Mouse (Mus musculus) forebrain, embryonic 16.5 days (tissue): Measurements from ENCODE around the gene Taf1d. TPM values are rescaled to one million over a fixed set of nuclear protein-coding genes. Genes with fewer than 3 reads are reported as not detected.

Source experiments
- ATAC-seq: fragments of 200-750 bp; cut with Nextera tagmentation; 2 replicates; pipeline ENCODE4 v1.8.0; 2017; ENCODE audit warnings: mild to moderate bottlenecking, moderate library complexity
- H3K27ac ChIP-seq: fragments of 300-500 bp; sonication (generic); 2 replicates; pipeline ENCODE4 v1.5.1; 2014; ENCODE audit warnings: low read length, control low read depth
- H3K27me3 ChIP-seq: fragments of 300-500 bp; sonication (generic); replicated peaks from 2 replicates; pipeline ENCODE4 v1.6.1; 2014; ENCODE audit warnings: low read length; ENCODE audit not compliant: control insufficient read depth, insufficient read depth
- H3K36me3 ChIP-seq: fragments of 300-500 bp; sonication (generic); 2 replicates; pipeline ENCODE4 v1.6.1; 2014; ENCODE audit not compliant: control insufficient read depth, insufficient read depth
- H3K4me1 ChIP-seq: fragments of 300-500 bp; sonication (generic); replicated peaks from 2 replicates; pipeline ENCODE4 v1.6.1; 2014; ENCODE audit warnings: low read length; ENCODE audit not compliant: control insufficient read depth, insufficient read depth
- H3K4me2 ChIP-seq: fragments of 300-500 bp; sonication (generic); 2 replicates; pipeline ENCODE4 v1.6.1; 2014; ENCODE audit warnings: mild to moderate bottlenecking, low read length, control low read depth
- H3K4me3 ChIP-seq: fragments of 300-500 bp; sonication (generic); replicated peaks from 2 replicates; pipeline ENCODE4 v1.5.1; 2014; ENCODE audit warnings: mild to moderate bottlenecking, low read length, control low read depth
- H3K9ac ChIP-seq: fragments of 300-500 bp; sonication (generic); replicated peaks from 2 replicates; pipeline ENCODE4 v1.6.1; 2014; ENCODE audit warnings: low read depth, low read length, control low read depth
- H3K9me3 ChIP-seq: fragments of 300-500 bp; sonication (generic); 2 replicates; pipeline ENCODE4 v1.6.1; 2016; ENCODE audit warnings: low read length; ENCODE audit not compliant: control insufficient read depth
- WGBS: fragments of 180-500 bp; shearing (Covaris S2); extraction: QIAGEN DNeasy Blood & Tissue Kit; methylation state at CpG from one replicate; pipeline ENCODE4 v1.1.7; 2014; 5-methylcytosine and 5-hydroxymethylcytosine counted together
- polyA plus RNA-seq: library from polyadenylated mRNA; unstranded; fragments of >200 nt; fragmentation: Nextera tagmentation; extraction: Ambion mirVana; gene quantifications from 2 replicates; pipeline ENCODE4 v1.2.1, GENCODE M21; 2015

Gene Taf1d
- polyA plus RNA-seq, 1 experiment from 2014 or later: 47.6 TPM

- Histone ChIP-seq H3K9ac (no peak overlapping the region), H3K27me3 (no peaks in the 10 kb centered on the region), H3K4me2 (no peak overlapping the region), H3K36me3 (no peaks in the 10 kb centered on the region), H3K4me1 (peaks cover 16% of the 10 kb centered on the region), H3K27ac (no peak overlapping the region), H3K9me3 (no peaks in the 10 kb centered on the region), H3K4me3 (no peak overlapping the region)
- WGBS: 68% methylated on average over 2 of the region's 2 CpGs
- no peak for ATAC-seq
Measured at GRCm38 (mm10) chr9:15302881-15303280, 3.1 kb upstream of the Taf1d start.

GRCm38 (mm10) chr9:15306398-15307119 lies 545 bp downstream of the Taf1d start, which contains the start of gene 4931406C07Rik:
Gene 4931406C07Rik, minus strand, starts transcription at chr9:15306448.
- peaks cover 13% of the 10 kb centered on the region for H3K36me3 ChIP-seq
- peak within 1 kb of the TSS; percentile 97 for H3K4me3 ChIP-seq
- H3K27me3 ChIP-seq: no peaks in the 10 kb centered on the region
- H3K9me3 ChIP-seq: no peaks in the 10 kb centered on the region
- peak; percentile 82 for ATAC-seq
- H3K4me1 ChIP-seq: peaks cover 17% of the 10 kb centered on the region
- H3K4me2 ChIP-seq: peak within 1 kb of the TSS; percentile 83
- WGBS: under 1% methylated on average over 35 of the region's 35 CpGs
- peak within 1 kb of the TSS; percentile 97 for H3K9ac ChIP-seq
- H3K27ac ChIP-seq: peak within 1 kb of the TSS; percentile 89

GRCm38 (mm10) chr9:15307257-15307656 lies 1.2 kb downstream of the Taf1d start:
- no peak for ATAC-seq
- 11% methylated on average over 6 of the region's 6 CpGs for WGBS

GRCm38 (mm10) chr9:15308254-15308653 lies 2.2 kb downstream of the Taf1d start:
- Histone ChIP-seq H3K4me2 (no peak overlapping the region), H3K27ac (no peak overlapping the region), H3K27me3 (no peaks in the 10 kb centered on the region), H3K36me3 (peaks cover 23% of the 10 kb centered on the region), H3K9me3 (no peaks in the 10 kb centered on the region), H3K9ac (no peak overlapping the region), H3K4me3 (no peak overlapping the region), H3K4me1 (peaks cover 16% of the 10 kb centered on the region)
- WGBS: 45% methylated on average over 2 of the region's 2 CpGs
- no peak for ATAC-seq

More at GRCm38 (mm10) chr9:15307257-15307656, 1.2 kb downstream of the Taf1d start:
- Histone ChIP-seq H3K36me3 (peaks cover 18% of the 10 kb centered on the region), H3K9ac (peak overlapping the region; percentile 97), H3K27me3 (no peaks in the 10 kb centered on the region), H3K4me3 (peak overlapping the region; percentile 97), H3K27ac (no peak overlapping the region), H3K9me3 (no peaks in the 10 kb centered on the region), H3K4me1 (peaks cover 16% of the 10 kb centered on the region), H3K4me2 (peak overlapping the region; percentile 83)

- no peaks in the 10 kb centered on the region for H3K9me3 ChIP-seq
- H3K27ac ChIP-seq: no peak overlapping the region
- 84% methylated on average over 4 of the region's 4 CpGs for WGBS
- no peak overlapping the region for H3K9ac ChIP-seq
- H3K4me3 ChIP-seq: no peak overlapping the region
- H3K4me1 ChIP-seq: peaks cover 16% of the 10 kb centered on the region
- H3K36me3 ChIP-seq: peaks cover 35% of the 10 kb centered on the region
- no peaks in the 10 kb centered on the region for H3K27me3 ChIP-seq
- no peak overlapping the region for H3K4me2 ChIP-seq
- no peak for ATAC-seq
Measured at GRCm38 (mm10) chr9:15309425-15309824, 3.4 kb downstream of the Taf1d start.

GRCm38 (mm10) chr9:15310179-15310578 lies 4.2 kb downstream of the Taf1d start:
- peaks cover 16% of the 10 kb centered on the region for H3K4me1 ChIP-seq
- 89% methylated on average over 1 of the region's 1 CpGs for WGBS
- no peak overlapping the region for H3K4me2 ChIP-seq
- no peaks in the 10 kb centered on the region for H3K9me3 ChIP-seq
- peaks cover 43% of the 10 kb centered on the region for H3K36me3 ChIP-seq
- no peaks in the 10 kb centered on the region for H3K27me3 ChIP-seq
- no peak overlapping the region for H3K4me3 ChIP-seq
- no peak for ATAC-seq
- H3K9ac ChIP-seq: no peak overlapping the region
- H3K27ac ChIP-seq: no peak overlapping the region

- 92% methylated on average over 2 of the region's 2 CpGs for WGBS
- Histone ChIP-seq H3K4me2 (no peak overlapping the region), H3K27ac (no peak overlapping the region), H3K9ac (no peak overlapping the region), H3K4me3 (no peak overlapping the region), H3K36me3 (peaks cover 51% of the 10 kb centered on the region), H3K4me1 (peaks cover 10% of the 10 kb centered on the region), H3K9me3 (no peaks in the 10 kb centered on the region), H3K27me3 (no peaks in the 10 kb centered on the region)
- no peak for ATAC-seq
Measured at GRCm38 (mm10) chr9:15312054-15312735, 6.2 kb downstream of the Taf1d start.

- 89% methylated on average over 5 of the region's 5 CpGs for WGBS
- peaks cover 55% of the 10 kb centered on the region for H3K36me3 ChIP-seq
- ATAC-seq: no peak
Measured at GRCm38 (mm10) chr9:15313633-15314032, 7.6 kb downstream of the Taf1d start.

GRCm38 (mm10) chr9:15314619-15315018 lies 8.6 kb downstream of the Taf1d start:
- WGBS: 100% methylated on average over 1 of the region's 1 CpGs
- no peak for ATAC-seq
- Histone ChIP-seq H3K9ac (no peak overlapping the region), H3K9me3 (no peaks in the 10 kb centered on the region), H3K4me3 (no peak overlapping the region), H3K27ac (no peak overlapping the region), H3K4me1 (peaks cover under 1% of the 10 kb centered on the region; the same call in 1 of the 2 replicates), H3K27me3 (no peaks in the 10 kb centered on the region), H3K36me3 (peaks cover 47% of the 10 kb centered on the region), H3K4me2 (no peak overlapping the region)

More at GRCm38 (mm10) chr9:15313633-15314032, 7.6 kb downstream of the Taf1d start:
- Histone ChIP-seq H3K27me3 (no peaks in the 10 kb centered on the region), H3K4me2 (no peak overlapping the region), H3K4me3 (no peak overlapping the region), H3K9ac (no peak overlapping the region), H3K4me1 (peaks cover 3% of the 10 kb centered on the region; the same call in 1 of the 2 replicates), H3K27ac (no peak overlapping the region), H3K9me3 (no peaks in the 10 kb centered on the region)
